Mouse (Mus musculus) CH12.LX (cell line): Measurements from ENCODE around the gene Synpo2.

ENCODE experiments used
- CTCF ChIP-seq, 2 experiments: IDR thresholded peaks in 1 of 2; conservative IDR thresholded peaks in 1 of 2; 2 replicates each; pipeline ENCODE4 v1.5.1; 2011 to 2012; ENCODE audit warnings: low read depth in 2 of 2, low read length in 2 of 2, improper control_type of control experiment in 1 of 2, inconsistent platforms in 1 of 2, mild to moderate bottlenecking in 1 of 2, moderate library complexity in 1 of 2
- ETS1 ChIP-seq: conservative IDR thresholded peaks from 2 replicates; pipeline ENCODE4 v1.6.1; 2012; ENCODE audit warnings: low read depth, mild to moderate bottlenecking, inconsistent platforms, low read length, improper control_type of control experiment, moderate library complexity
- MYC ChIP-seq: IDR thresholded peaks from 2 replicates; pipeline ENCODE4 v1.6.1; 2011; ENCODE audit warnings: low read depth, mild to moderate bottlenecking, improper control_type of control experiment, low read length
- POLR2A ChIP-seq: IDR thresholded peaks from 2 replicates; pipeline ENCODE4 v1.6.1; 2011; ENCODE audit warnings: low read depth, mild to moderate bottlenecking, improper control_type of control experiment, low read length
- TCF12 ChIP-seq: IDR thresholded peaks from 2 replicates; pipeline ENCODE4 v1.6.1; 2014; ENCODE audit warnings: low read depth, mild to moderate bottlenecking, inconsistent platforms, low read length, improper control_type of control experiment
- UBTF ChIP-seq: IDR thresholded peaks from 2 replicates; pipeline ENCODE4 v1.6.1; 2012; ENCODE audit warnings: low read depth, mild to moderate bottlenecking, inconsistent platforms, low read length, improper control_type of control experiment, moderate library complexity
- USF1 ChIP-seq: IDR thresholded peaks from 2 replicates; pipeline ENCODE4 v1.6.1; 2014; ENCODE audit warnings: low read depth, mild to moderate bottlenecking, inconsistent platforms, low read length, improper control_type of control experiment
- ZKSCAN1 ChIP-seq: IDR thresholded peaks from 2 replicates; pipeline ENCODE4 v1.6.1; 2012; ENCODE audit warnings: low read depth, inconsistent platforms, low read length, improper control_type of control experiment, borderline replicate concordance
- ZNF384 ChIP-seq: IDR thresholded peaks from 2 replicates; pipeline ENCODE4 v1.6.1; 2012; ENCODE audit warnings: low read depth, low read length, improper control_type of control experiment, inconsistent platforms

- no peak for TF ChIP-seq CTCF (conservative IDR thresholded peaks at IDR 0.05 in 1 of 2, IDR thresholded peaks at IDR 0.05 in 1 of 2; ENCODE audit: low read depth in 2 of 2, low read length in 2 of 2)
- TF ChIP-seq ETS1: no peak
- no peak for TF ChIP-seq POLR2A
- TF ChIP-seq UBTF: no peak
- no peak for TF ChIP-seq ZNF384
- TF ChIP-seq ZKSCAN1: no peak
- TF ChIP-seq TCF12: no peak
- TF ChIP-seq USF1: no peak
- TF ChIP-seq MYC: no peak
Observed at GRCm38 (mm10) chr3:123081665-123082064, 154.3 kb downstream of the Synpo2 start.
